Mouse (Mus musculus): ENCODE results near the gene Sppl2c. TPM values are rescaled to one million over a fixed set of nuclear protein-coding genes. Genes with fewer than 3 reads are reported as not detected.

Sppl2c gene
- polyA plus RNA-seq, 1 experiment from 2014 or later, result not detected

DNA sequence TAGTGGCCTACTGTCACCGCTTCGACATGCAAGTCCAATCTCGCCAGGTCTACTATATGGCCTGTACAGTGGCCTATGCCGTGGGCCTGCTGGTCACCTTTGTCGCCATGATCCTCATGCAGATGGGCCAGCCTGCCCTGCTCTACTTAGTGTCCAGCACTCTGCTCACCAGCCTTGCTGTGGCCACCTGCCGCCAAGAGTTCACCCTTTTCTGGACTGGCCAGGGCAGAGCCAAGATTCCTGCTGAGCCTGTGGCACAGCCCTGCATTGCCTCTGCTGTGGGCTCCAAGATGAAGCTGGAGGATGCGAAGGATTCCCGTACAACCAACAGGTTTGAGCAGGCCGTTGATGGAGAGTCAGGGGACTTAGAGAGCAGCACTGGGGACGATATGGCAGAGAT is 1.6 kb downstream of the Sppl2c start:
- TF ChIP-seq CTCF (IDR thresholded peaks at IDR 0.05; ENCODE audit: low read depth), result no peak
- 90% methylated on average over 10 of the region's 10 CpGs for WGBS

DNA sequence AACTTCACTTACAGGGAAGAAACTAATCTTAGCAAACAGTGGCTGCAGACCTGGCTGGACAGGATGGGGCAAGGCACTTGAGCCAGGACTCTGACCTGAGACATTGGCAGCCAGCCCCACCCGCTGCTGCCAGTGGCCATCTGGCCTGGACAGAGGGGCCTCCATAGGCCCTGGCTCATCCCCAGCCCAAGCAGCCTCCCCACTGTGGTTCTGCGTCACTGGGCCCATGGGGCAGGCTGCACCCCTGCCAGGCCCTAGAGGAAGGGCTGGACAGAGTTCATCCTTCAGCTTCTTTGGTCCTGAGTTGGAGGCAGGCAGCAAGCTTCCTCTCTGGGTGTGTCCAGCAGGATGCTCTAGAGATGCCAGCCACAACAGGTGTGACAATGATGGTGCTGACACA is 3.9 kb downstream of the Sppl2c start:
- no peak overlapping the region for H3K4me3 ChIP-seq (ENCODE audit: low read depth, low read length)
- H3K4me2 ChIP-seq (replicated peaks; ENCODE audit: low read depth), result no peak overlapping the region
- no peak overlapping the region for H3K27ac ChIP-seq (ENCODE audit: low read depth, low read length)
- no peak for TF ChIP-seq CTCF (IDR thresholded peaks at IDR 0.05; ENCODE audit: low read depth)
- H3K4me1 ChIP-seq (replicated peaks; ENCODE audit: control insufficient read depth, insufficient read depth, low read length), result no peaks in the 10 kb centered on the region
- WGBS, result 77% methylated on average over 2 of the region's 2 CpGs
- no peaks in the 10 kb centered on the region for H3K36me3 ChIP-seq (ENCODE audit: control insufficient read depth, insufficient read depth)
- H3K9ac ChIP-seq (ENCODE audit: low read depth, low read length), result no peak overlapping the region
- no peaks in the 10 kb centered on the region for H3K27me3 ChIP-seq (replicated peaks; ENCODE audit: control insufficient read depth, insufficient read depth, low read length)
- ATAC-seq, result no peak
- no peaks in the 10 kb centered on the region for H3K9me3 ChIP-seq (ENCODE audit: control insufficient read depth)

More for the DNA sequence above, 1.6 kb downstream of the Sppl2c start:
- Histone ChIP-seq H3K27ac (ENCODE audit: low read depth, low read length) (no peak overlapping the region), H3K36me3 (ENCODE audit: control insufficient read depth, insufficient read depth) (no peaks in the 10 kb centered on the region), H3K4me3 (ENCODE audit: low read depth, low read length) (no peak overlapping the region), H3K27me3 (replicated peaks; ENCODE audit: control insufficient read depth, insufficient read depth, low read length) (no peaks in the 10 kb centered on the region), H3K9ac (ENCODE audit: low read depth, low read length) (no peak overlapping the region), H3K4me1 (replicated peaks; ENCODE audit: control insufficient read depth, insufficient read depth, low read length) (no peaks in the 10 kb centered on the region), H3K4me2 (replicated peaks; ENCODE audit: low read depth) (no peak overlapping the region), H3K9me3 (ENCODE audit: control insufficient read depth) (no peaks in the 10 kb centered on the region)
- no peak for ATAC-seq

DNA sequence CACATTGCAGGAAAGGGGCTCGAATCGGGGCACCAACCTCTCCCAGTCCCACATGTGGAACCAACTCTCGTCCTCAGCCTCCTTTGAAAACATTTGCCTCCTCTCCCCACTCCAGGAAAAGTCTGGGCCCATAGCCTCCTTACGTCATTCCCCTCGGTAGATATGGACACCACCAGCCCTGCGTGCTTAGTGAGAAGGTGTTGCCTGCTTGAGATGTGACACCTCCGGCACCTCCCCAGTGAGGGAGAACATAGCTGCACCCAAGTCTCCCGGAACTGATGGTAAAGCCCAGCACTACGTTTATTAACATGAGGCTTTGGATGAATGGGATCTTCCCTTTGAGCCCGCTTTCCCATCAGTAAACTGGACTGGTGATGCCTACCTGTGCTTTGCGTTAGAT is 9.3 kb downstream of the Sppl2c start:
- H3K27ac ChIP-seq (ENCODE audit: low read depth, low read length), result no peak overlapping the region
- H3K4me1 ChIP-seq (replicated peaks; ENCODE audit: control insufficient read depth, insufficient read depth, low read length), result no peaks in the 10 kb centered on the region
- no peak overlapping the region for H3K9ac ChIP-seq (ENCODE audit: low read depth, low read length)
- H3K4me3 ChIP-seq (ENCODE audit: low read depth, low read length), result no peak overlapping the region
- no peaks in the 10 kb centered on the region for H3K9me3 ChIP-seq (ENCODE audit: control insufficient read depth)
- WGBS, result 70% methylated on average over 11 of the region's 11 CpGs
- no peak overlapping the region for H3K4me2 ChIP-seq (replicated peaks; ENCODE audit: low read depth)
- no peak for ATAC-seq
- H3K27me3 ChIP-seq (replicated peaks; ENCODE audit: control insufficient read depth, insufficient read depth, low read length), result 0 out of 2 replicates have a peak, but pooled peaks cover 6% of the 10 kb centered on the region
- no peak for TF ChIP-seq CTCF (IDR thresholded peaks at IDR 0.05; ENCODE audit: low read depth)
- no peaks in the 10 kb centered on the region for H3K36me3 ChIP-seq (ENCODE audit: control insufficient read depth, insufficient read depth)

DNA sequence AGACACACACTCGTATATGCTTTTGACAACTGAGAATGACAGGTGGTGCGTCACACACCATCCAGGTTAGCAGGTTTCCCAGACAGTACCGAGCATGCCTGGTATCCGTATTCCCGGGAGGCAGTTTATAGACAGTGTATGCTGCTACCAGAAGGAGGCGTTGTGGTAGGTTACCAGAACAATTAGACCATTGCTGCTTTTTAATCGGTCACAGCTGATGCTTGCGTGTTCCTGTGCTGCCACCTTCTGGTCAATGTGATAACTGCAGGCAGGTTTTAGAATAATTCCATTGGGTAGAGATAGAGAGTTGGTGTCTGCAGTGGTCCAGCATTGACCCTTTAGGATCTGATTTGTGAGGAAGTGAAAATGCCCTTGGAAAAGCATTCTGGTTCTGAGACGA is 9.7 kb downstream of the Sppl2c start:
- Histone ChIP-seq H3K9ac (ENCODE audit: low read depth, low read length) (no peak overlapping the region), H3K27ac (ENCODE audit: low read depth, low read length) (no peak overlapping the region), H3K36me3 (ENCODE audit: control insufficient read depth, insufficient read depth) (no peaks in the 10 kb centered on the region), H3K27me3 (replicated peaks; ENCODE audit: control insufficient read depth, insufficient read depth, low read length) (0 out of 2 replicates have a peak, but pooled peaks cover 6% of the 10 kb centered on the region), H3K4me1 (replicated peaks; ENCODE audit: control insufficient read depth, insufficient read depth, low read length) (no peaks in the 10 kb centered on the region), H3K4me2 (replicated peaks; ENCODE audit: low read depth) (no peak overlapping the region), H3K4me3 (ENCODE audit: low read depth, low read length) (no peak overlapping the region), H3K9me3 (ENCODE audit: control insufficient read depth) (no peaks in the 10 kb centered on the region)
- peak; percentile 98 for TF ChIP-seq CTCF (IDR thresholded peaks at IDR 0.05; ENCODE audit: low read depth)
- WGBS, result 13% methylated on average over 9 of the region's 9 CpGs
- peak; percentile 43; the same call in 1 of the 2 replicates for ATAC-seq

DNA sequence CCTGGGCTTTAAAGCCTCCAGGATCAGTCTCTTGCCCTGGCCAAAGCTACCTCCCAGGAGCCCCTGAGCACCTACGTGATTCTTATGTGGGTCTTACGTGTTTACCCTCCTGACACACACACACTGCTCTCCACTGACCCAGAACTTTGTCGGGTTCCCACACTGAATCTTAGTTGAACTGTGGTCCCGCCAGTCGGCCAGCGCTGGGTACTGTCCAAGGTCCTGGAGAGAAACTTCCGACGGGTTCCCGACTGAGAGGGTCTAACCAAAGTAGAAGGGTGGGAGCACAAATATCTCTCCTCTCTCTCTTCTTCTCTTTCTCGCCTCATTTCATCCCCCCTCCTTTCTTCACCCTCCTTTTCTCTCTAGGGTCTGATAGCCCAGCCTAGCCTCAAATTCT is 11.7 kb downstream of the Sppl2c start:
- Histone ChIP-seq H3K4me2 (replicated peaks; ENCODE audit: low read depth) (no peak overlapping the region), H3K27me3 (replicated peaks; ENCODE audit: control insufficient read depth, insufficient read depth, low read length) (0 out of 2 replicates have a peak, but pooled peaks cover 6% of the 10 kb centered on the region), H3K4me1 (replicated peaks; ENCODE audit: control insufficient read depth, insufficient read depth, low read length) (no peaks in the 10 kb centered on the region), H3K27ac (ENCODE audit: low read depth, low read length) (no peak overlapping the region), H3K4me3 (ENCODE audit: low read depth, low read length) (no peak overlapping the region), H3K9ac (ENCODE audit: low read depth, low read length) (no peak overlapping the region), H3K36me3 (ENCODE audit: control insufficient read depth, insufficient read depth) (no peaks in the 10 kb centered on the region), H3K9me3 (ENCODE audit: control insufficient read depth) (0 out of 2 replicates have a peak, but pooled peaks cover 4% of the 10 kb centered on the region)
- no peak for TF ChIP-seq CTCF (IDR thresholded peaks at IDR 0.05; ENCODE audit: low read depth)
- 3% methylated on average over 10 of the region's 10 CpGs for WGBS
- no peak for ATAC-seq

DNA sequence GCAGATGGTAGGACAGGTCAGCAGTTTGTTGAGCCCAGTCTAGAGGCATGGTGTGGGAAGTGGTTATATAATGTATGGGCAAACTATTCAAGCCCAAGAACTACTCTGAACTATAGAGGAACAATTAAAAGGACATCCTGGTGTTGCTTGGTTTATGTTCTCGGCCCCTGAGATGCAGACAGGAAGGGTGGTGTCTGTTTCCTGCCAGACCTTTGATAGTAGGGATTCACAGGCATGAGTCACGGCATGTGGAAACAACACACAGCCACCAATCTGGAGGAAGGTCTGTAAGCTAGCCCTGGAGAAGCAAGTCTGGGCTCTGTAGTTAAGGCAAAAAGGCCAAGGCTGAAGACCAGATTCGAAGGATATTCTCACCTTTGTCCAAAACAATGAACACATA is 17.1 kb downstream of the Sppl2c start:
- no peaks in the 10 kb centered on the region for H3K36me3 ChIP-seq (ENCODE audit: control insufficient read depth, insufficient read depth)
- H3K4me2 ChIP-seq (replicated peaks; ENCODE audit: low read depth), result no peak overlapping the region
- 0 out of 2 replicates have a peak, but pooled peaks cover 2% of the 10 kb centered on the region for H3K27me3 ChIP-seq (replicated peaks; ENCODE audit: control insufficient read depth, insufficient read depth, low read length)
- WGBS, result 78% methylated on average over 3 of the region's 3 CpGs
- no peak overlapping the region for H3K27ac ChIP-seq (ENCODE audit: low read depth, low read length)
- H3K4me3 ChIP-seq (ENCODE audit: low read depth, low read length), result no peak overlapping the region
- no peak for TF ChIP-seq CTCF (IDR thresholded peaks at IDR 0.05; ENCODE audit: low read depth)
- no peaks in the 10 kb centered on the region for H3K4me1 ChIP-seq (replicated peaks; ENCODE audit: control insufficient read depth, insufficient read depth, low read length)
- no peak overlapping the region for H3K9ac ChIP-seq (ENCODE audit: low read depth, low read length)
- H3K9me3 ChIP-seq (ENCODE audit: control insufficient read depth), result 0 out of 2 replicates have a peak, but pooled peaks cover 4% of the 10 kb centered on the region
- ATAC-seq, result no peak

DNA sequence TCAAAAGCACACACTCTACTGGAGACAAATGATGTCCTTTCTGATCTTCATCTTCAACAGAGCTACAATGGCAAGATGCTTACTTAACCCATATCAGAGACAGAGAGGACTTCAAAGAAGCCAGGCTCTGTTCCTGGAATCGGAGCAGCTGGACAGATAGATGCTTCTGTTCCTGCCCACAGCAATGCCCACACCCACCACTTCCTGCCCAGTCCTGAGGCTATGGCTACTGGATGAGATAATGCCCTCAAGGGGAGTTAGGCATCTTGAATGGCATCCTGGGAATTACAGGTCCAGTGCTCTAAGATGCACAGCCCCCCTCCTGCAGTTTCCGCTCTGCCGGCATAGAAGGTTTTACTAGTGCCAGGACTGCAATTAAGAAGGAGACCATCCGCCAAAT is 20.4 kb downstream of the Sppl2c start:
- no peaks in the 10 kb centered on the region for H3K4me1 ChIP-seq (replicated peaks; ENCODE audit: control insufficient read depth, insufficient read depth, low read length)
- 81% methylated on average over 4 of the region's 4 CpGs for WGBS

More for the DNA sequence above, 20.4 kb downstream of the Sppl2c start:
- no peaks in the 10 kb centered on the region for H3K36me3 ChIP-seq (ENCODE audit: control insufficient read depth, insufficient read depth)
- H3K27me3 ChIP-seq (replicated peaks; ENCODE audit: control insufficient read depth, insufficient read depth, low read length), result no peaks in the 10 kb centered on the region
- no peak overlapping the region for H3K9ac ChIP-seq (ENCODE audit: low read depth, low read length)
- TF ChIP-seq CTCF (IDR thresholded peaks at IDR 0.05; ENCODE audit: low read depth), result no peak
- no peak for ATAC-seq
- H3K27ac ChIP-seq (ENCODE audit: low read depth, low read length), result no peak overlapping the region
- H3K4me2 ChIP-seq (replicated peaks; ENCODE audit: low read depth), result no peak overlapping the region
- H3K4me3 ChIP-seq (ENCODE audit: low read depth, low read length), result no peak overlapping the region
- H3K9me3 ChIP-seq (ENCODE audit: control insufficient read depth), result 0 out of 2 replicates have a peak, but pooled peaks cover 4% of the 10 kb centered on the region
